Mouse (Mus musculus) liver, embryonic 15.5 days (tissue): Measurements from ENCODE around the gene St3gal6. TPM values are rescaled to one million over a fixed set of nuclear protein-coding genes. Genes with fewer than 3 reads are reported as not detected.
A peak's percentile ranks its signal among the peaks of the same experiment; 100 is the strongest.

ENCODE experiments used
- ATAC-seq: fragments of 200-750 bp; cut with Nextera tagmentation; 2 replicates; pipeline ENCODE4 v1.8.0; 2017; ENCODE audit warnings: moderate number of reproducible peaks, mild to moderate bottlenecking, moderate library complexity; ENCODE audit not compliant: insufficient read depth
- H3K27ac ChIP-seq: fragments of 300-500 bp; sonication (generic); replicated peaks from 2 replicates; pipeline ENCODE4 v1.5.1; 2015; ENCODE audit warnings: mild to moderate bottlenecking, inconsistent platforms
- H3K27me3 ChIP-seq: fragments of 300-500 bp; sonication (generic); 2 replicates; pipeline ENCODE4 v1.6.1; 2015; ENCODE audit warnings: mild to moderate bottlenecking, inconsistent platforms
- H3K36me3 ChIP-seq: fragments of 300-500 bp; sonication (generic); replicated peaks from 2 replicates; pipeline ENCODE4 v1.6.1; 2015; ENCODE audit warnings: moderate library complexity, mild to moderate bottlenecking, inconsistent platforms
- H3K4me1 ChIP-seq: fragments of 300-500 bp; sonication (generic); replicated peaks from 2 replicates; pipeline ENCODE4 v1.6.1; 2015; ENCODE audit warnings: inconsistent platforms
- H3K4me2 ChIP-seq: fragments of 300-500 bp; sonication (generic); 2 replicates; pipeline ENCODE4 v1.6.1; 2015; ENCODE audit warnings: moderate library complexity, mild to moderate bottlenecking, inconsistent platforms
- H3K4me3 ChIP-seq: fragments of 300-500 bp; sonication (generic); replicated peaks from 2 replicates; pipeline ENCODE4 v1.5.1; 2015; ENCODE audit warnings: mild to moderate bottlenecking, inconsistent platforms
- H3K9ac ChIP-seq: fragments of 300-500 bp; sonication (generic); 2 replicates; pipeline ENCODE4 v1.6.1; 2015; ENCODE audit warnings: moderate library complexity, mild to moderate bottlenecking, inconsistent platforms
- H3K9me3 ChIP-seq: fragments of 300-500 bp; sonication (generic); replicated peaks from 2 replicates; pipeline ENCODE4 v1.6.1; 2016; ENCODE audit warnings: inconsistent platforms
- WGBS: fragments of 180-500 bp; shearing (Covaris S2); methylation state at CpG from one replicate; pipeline ENCODE4 v1.1.7; 2015; ENCODE audit warnings: mixed read lengths; ENCODE audit not compliant: insufficient replicate concordance; 5-methylcytosine and 5-hydroxymethylcytosine counted together
- polyA plus RNA-seq: library from polyadenylated mRNA; unstranded; fragments of >200 nt; fragmentation: Nextera tagmentation; extraction: Ambion mirVana; gene quantifications from 2 replicates; pipeline ENCODE4 v1.2.1, GENCODE M21; 2015

St3gal6 gene
- polyA plus RNA-seq, 1 experiment from 2014 or later: 25.7 TPM

GRCm38 (mm10) chr16:58499650-58500049 is 24.4 kb downstream of the St3gal6 start:
- no peak overlapping the region; the same call in 1 of the 2 replicates for H3K9ac ChIP-seq
- no peaks in the 10 kb centered on the region for H3K27me3 ChIP-seq
- H3K4me2 ChIP-seq: no peak overlapping the region
- H3K27ac ChIP-seq: peak overlapping the region; percentile 93
- no peaks in the 10 kb centered on the region for H3K9me3 ChIP-seq
- H3K36me3 ChIP-seq: peaks cover 14% of the 10 kb centered on the region; the same call in 1 of the 2 replicates
- ATAC-seq: no peak
- H3K4me1 ChIP-seq: peaks cover 72% of the 10 kb centered on the region
- no peak overlapping the region for H3K4me3 ChIP-seq
- 67% methylated on average over 5 of the region's 5 CpGs for WGBS

GRCm38 (mm10) chr16:58499172-58499584 is 24.9 kb downstream of the St3gal6 start:
- peaks cover 75% of the 10 kb centered on the region for H3K4me1 ChIP-seq
- 26% methylated on average over 1 of the region's 1 CpGs for WGBS
- peak overlapping the region; percentile 35 for H3K9ac ChIP-seq

GRCm38 (mm10) chr16:58497886-58498713 is 25.9 kb downstream of the St3gal6 start:
- Histone ChIP-seq H3K27me3 (no peaks in the 10 kb centered on the region), H3K9ac (peak overlapping the region; percentile 37), H3K4me2 (peak overlapping the region; percentile 51), H3K27ac (peak overlapping the region; percentile 93), H3K36me3 (peaks cover 8% of the 10 kb centered on the region), H3K9me3 (no peaks in the 10 kb centered on the region), H3K4me1 (peaks cover 75% of the 10 kb centered on the region), H3K4me3 (no peak overlapping the region)
- ATAC-seq: peak; percentile 95
- 13% methylated on average over 9 of the region's 9 CpGs for WGBS

More at GRCm38 (mm10) chr16:58499172-58499584, 24.9 kb downstream of the St3gal6 start:
- peaks cover 9% of the 10 kb centered on the region for H3K36me3 ChIP-seq
- no peak for ATAC-seq
- H3K27me3 ChIP-seq: no peaks in the 10 kb centered on the region
- H3K4me3 ChIP-seq: no peak overlapping the region
- no peaks in the 10 kb centered on the region for H3K9me3 ChIP-seq
- peak overlapping the region; percentile 93 for H3K27ac ChIP-seq
- 0 out of 2 replicates have a peak overlapping the region, but pooled peaks have one; percentile 51 for H3K4me2 ChIP-seq

- peaks cover 17% of the 10 kb centered on the region for H3K36me3 ChIP-seq
- peak overlapping the region; percentile 93 for H3K27ac ChIP-seq
- H3K9ac ChIP-seq: peak overlapping the region; percentile 37; the same call in 1 of the 2 replicates
- H3K4me2 ChIP-seq: peak overlapping the region; percentile 51
- no peak for ATAC-seq
- H3K4me1 ChIP-seq: peaks cover 62% of the 10 kb centered on the region
- H3K4me3 ChIP-seq: no peak overlapping the region
- no peaks in the 10 kb centered on the region for H3K27me3 ChIP-seq
- no peaks in the 10 kb centered on the region for H3K9me3 ChIP-seq
Measured at GRCm38 (mm10) chr16:58496791-58497190, 27.3 kb downstream of the St3gal6 start.

GRCm38 (mm10) chr16:58487861-58488260 is 36.2 kb downstream of the St3gal6 start:
- Histone ChIP-seq H3K9ac (no peak overlapping the region), H3K4me1 (no peaks in the 10 kb centered on the region), H3K9me3 (no peaks in the 10 kb centered on the region), H3K36me3 (peaks cover 53% of the 10 kb centered on the region), H3K27me3 (no peaks in the 10 kb centered on the region), H3K27ac (no peak overlapping the region), H3K4me3 (no peak overlapping the region), H3K4me2 (no peak overlapping the region)
- ATAC-seq: no peak
- WGBS: 76% methylated on average over 6 of the region's 6 CpGs

GRCm38 (mm10) chr16:58482296-58482695 is 41.7 kb downstream of the St3gal6 start:
- 53% methylated on average over 3 of the region's 3 CpGs for WGBS
- 0 out of 2 replicates have a peak, but pooled peaks have one; percentile 3 for ATAC-seq
- Histone ChIP-seq H3K9ac (no peak overlapping the region), H3K9me3 (no peaks in the 10 kb centered on the region), H3K36me3 (peaks cover 65% of the 10 kb centered on the region), H3K4me3 (no peak overlapping the region), H3K4me2 (no peak overlapping the region), H3K4me1 (peaks cover 12% of the 10 kb centered on the region; the same call in 1 of the 2 replicates), H3K27ac (0 out of 2 replicates have a peak overlapping the region, but pooled peaks have one; percentile 29), H3K27me3 (no peaks in the 10 kb centered on the region)

- Histone ChIP-seq H3K4me1 (peaks cover 12% of the 10 kb centered on the region; the same call in 1 of the 2 replicates), H3K9me3 (no peaks in the 10 kb centered on the region), H3K9ac (no peak overlapping the region), H3K27me3 (no peaks in the 10 kb centered on the region), H3K4me2 (no peak overlapping the region), H3K4me3 (no peak overlapping the region), H3K36me3 (peaks cover 67% of the 10 kb centered on the region), H3K27ac (peak overlapping the region; percentile 29; the same call in 1 of the 2 replicates)
- WGBS: 60% methylated on average over 5 of the region's 5 CpGs
- no peak for ATAC-seq
Measured at GRCm38 (mm10) chr16:58481906-58482270, 42.2 kb downstream of the St3gal6 start.

- Histone ChIP-seq H3K4me3 (no peak overlapping the region), H3K9me3 (no peaks in the 10 kb centered on the region), H3K27me3 (no peaks in the 10 kb centered on the region), H3K9ac (no peak overlapping the region), H3K36me3 (peaks cover 69% of the 10 kb centered on the region), H3K4me2 (no peak overlapping the region), H3K27ac (peak overlapping the region; percentile 29; the same call in 1 of the 2 replicates), H3K4me1 (peaks cover 14% of the 10 kb centered on the region; the same call in 1 of the 2 replicates)
- ATAC-seq: 0 out of 2 replicates have a peak, but pooled peaks have one; percentile 9
- 54% methylated on average over 9 of the region's 9 CpGs for WGBS
Measured at GRCm38 (mm10) chr16:58481219-58481905, 42.7 kb downstream of the St3gal6 start.

GRCm38 (mm10) chr16:58479898-58480448 is 44.1 kb downstream of the St3gal6 start:
- 59% methylated on average over 4 of the region's 4 CpGs for WGBS
- Histone ChIP-seq H3K4me3 (no peak overlapping the region), H3K9ac (no peak overlapping the region), H3K36me3 (peaks cover 76% of the 10 kb centered on the region), H3K27ac (no peak overlapping the region), H3K4me1 (peaks cover 16% of the 10 kb centered on the region; the same call in 1 of the 2 replicates), H3K4me2 (no peak overlapping the region), H3K27me3 (no peaks in the 10 kb centered on the region), H3K9me3 (no peaks in the 10 kb centered on the region)
- no peak for ATAC-seq

GRCm38 (mm10) chr16:58476363-58476762 is 47.7 kb downstream of the St3gal6 start:
- Histone ChIP-seq H3K9ac (no peak overlapping the region), H3K27me3 (no peaks in the 10 kb centered on the region), H3K4me1 (peaks cover 6% of the 10 kb centered on the region; the same call in 1 of the 2 replicates), H3K9me3 (no peaks in the 10 kb centered on the region), H3K4me3 (no peak overlapping the region), H3K27ac (peak overlapping the region; percentile 16; the same call in 1 of the 2 replicates), H3K4me2 (no peak overlapping the region), H3K36me3 (peaks cover 74% of the 10 kb centered on the region)
- 52% methylated on average over 2 of the region's 2 CpGs for WGBS
- no peak for ATAC-seq
